In the genomic region with DNA sequence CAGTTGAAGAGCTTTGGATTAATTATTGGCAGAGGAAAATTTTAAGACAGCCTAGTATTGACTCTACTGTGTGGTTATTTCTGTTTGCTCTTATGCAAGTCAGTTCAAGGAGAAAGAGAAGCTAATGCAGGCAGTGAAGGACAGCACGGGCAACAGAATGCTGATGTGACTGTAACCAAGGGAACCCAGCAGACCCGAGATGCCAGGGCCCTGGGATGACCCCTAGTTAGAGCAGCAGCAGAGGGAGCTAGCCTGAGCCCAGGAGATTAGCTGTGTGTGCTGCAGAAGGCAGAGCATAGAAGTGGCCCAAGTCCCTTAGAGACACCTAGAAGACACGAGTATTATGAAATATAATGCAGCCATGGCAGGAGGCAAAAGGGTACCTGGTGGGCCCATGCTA, we compare ENCODE assay signal across 26 mouse cellular contexts.
DNase-seq lines count a peak whose midpoint lies in the region; ATAC-seq lines count a peak whose summit lies in the region.
"Had no signal": no experiment of that assay in that cellular context is flagged by ENCODE, and none has a peak within 500 bp of the region (broad histone marks: within the 10 kb centered on the region; RNA-seq: fewer than 3 reads in every experiment).

No protein-coding gene starts in this region.

- no peaks in the 10 kb centered on the region for H3K27me3 ChIP-seq in hindbrain, embryonic 11.5 days (ENCODE audit: control insufficient read depth, insufficient read depth, low read length)
- no peaks in the 10 kb centered on the region for H3K27me3 ChIP-seq in hindbrain, embryonic 13.5 days
- no peaks in the 10 kb centered on the region for H3K27me3 ChIP-seq in lung, embryonic 16.5 days (ENCODE audit: control insufficient read depth, insufficient read depth, low read depth, low read length)
- H3K27me3 ChIP-seq: CH12.LX; lung, embryonic 15.5 days; megakaryocyte, embryonic 14.5 days had no signal

- DNase-seq in embryo, embryonic 10 days (ENCODE audit: low spot score), result peak; percentile 32
- DNase-seq in embryo, embryonic 9.5 days (ENCODE audit: extremely low spot score), result no peak
- peak; percentile 17 for DNase-seq in hindbrain, embryonic 11.5 days (ENCODE audit: low spot score)
- DNase-seq in lung, postnatal 4 days, result no peak
- DNase-seq in retina, postnatal 1 day, result peak; percentile 30
- no peak for DNase-seq in retina, embryonic 14.5 days (ENCODE audit: low spot score)
- DNase-seq: adrenal gland, adult 8-10 months; cerebellum, adult 2 months; cerebellum, postnatal 14 days; gastrocnemius, postnatal 25 days; heart, adult 18-20 months; heart, postnatal 4 days; kidney, adult 18-20 months; kidney, postnatal 25 days; right cerebral cortex, adult 18-20 months; spleen, adult 18-20 months; thymus, postnatal 14 days had no signal

- H3K9me3 ChIP-seq in hindbrain, embryonic 11.5 days (ENCODE audit: control insufficient read depth, low read length), result no peaks in the 10 kb centered on the region
- no peaks in the 10 kb centered on the region for H3K9me3 ChIP-seq in hindbrain, embryonic 13.5 days
- no peaks in the 10 kb centered on the region for H3K9me3 ChIP-seq in lung, embryonic 16.5 days (ENCODE audit: control insufficient read depth, low read length)
- H3K9me3 ChIP-seq: lung, embryonic 15.5 days had no signal

- 32% methylated on average over 3 of the region's 3 CpGs for WGBS in hindbrain, embryonic 11.5 days
- 20% methylated on average over 3 of the region's 3 CpGs for WGBS in hindbrain, embryonic 13.5 days
- 26% methylated on average over 3 of the region's 3 CpGs for WGBS in lung, embryonic 16.5 days

- 0 out of 2 replicates have a peak overlapping the region, but pooled peaks have one; percentile 11 for H3K27ac ChIP-seq in hindbrain, embryonic 11.5 days (ENCODE audit: low read depth, low read length)
- no peak overlapping the region for H3K27ac ChIP-seq in hindbrain, embryonic 13.5 days
- no peak overlapping the region for H3K27ac ChIP-seq in lung, embryonic 16.5 days (ENCODE audit: low read length)
- H3K27ac ChIP-seq: lung, embryonic 15.5 days had no signal

- H3K9ac ChIP-seq in hindbrain, embryonic 11.5 days (ENCODE audit: low read depth, low read length), result no peak overlapping the region
- no peak overlapping the region for H3K9ac ChIP-seq in hindbrain, embryonic 13.5 days
- H3K9ac ChIP-seq in lung, embryonic 16.5 days (ENCODE audit: low read length), result no peak overlapping the region
- H3K9ac ChIP-seq: lung, embryonic 15.5 days had no signal

- no peaks in the 10 kb centered on the region for H3K4me1 ChIP-seq in hindbrain, embryonic 11.5 days (replicated peaks; ENCODE audit: control insufficient read depth, insufficient read depth, low read length)
- H3K4me1 ChIP-seq in hindbrain, embryonic 13.5 days (replicated peaks), result peaks cover 8% of the 10 kb centered on the region
- H3K4me1 ChIP-seq in lung, embryonic 16.5 days (replicated peaks; ENCODE audit: control insufficient read depth, insufficient read depth, low read length), result no peaks in the 10 kb centered on the region
- H3K4me1 ChIP-seq: lung, embryonic 15.5 days; megakaryocyte, embryonic 14.5 days had no signal

- H3K4me3 ChIP-seq in hindbrain, embryonic 11.5 days (ENCODE audit: low read depth, low read length), result no peak overlapping the region
- no peak overlapping the region for H3K4me3 ChIP-seq in hindbrain, embryonic 13.5 days
- no peak overlapping the region for H3K4me3 ChIP-seq in lung, embryonic 16.5 days (ENCODE audit: low read length)
- H3K4me3 ChIP-seq: lung, embryonic 15.5 days; megakaryocyte, embryonic 14.5 days had no signal

- no peaks in the 10 kb centered on the region for H3K36me3 ChIP-seq in hindbrain, embryonic 11.5 days (ENCODE audit: control insufficient read depth, insufficient read depth, low read length)
- H3K36me3 ChIP-seq in hindbrain, embryonic 13.5 days, result no peaks in the 10 kb centered on the region
- no peaks in the 10 kb centered on the region for H3K36me3 ChIP-seq in lung, embryonic 16.5 days (ENCODE audit: control insufficient read depth, insufficient read depth, low read length)
- H3K36me3 ChIP-seq: lung, embryonic 15.5 days had no signal

- ATAC-seq in hindbrain, embryonic 11.5 days (ENCODE audit: low FRiP score), result peak; percentile 60
- no peak for ATAC-seq in hindbrain, embryonic 13.5 days (ENCODE audit: low FRiP score)
- peak; percentile 23; the same call in 1 of the 2 replicates for ATAC-seq in lung, embryonic 16.5 days (ENCODE audit: low read depth)
- ATAC-seq: forebrain, embryonic 14.5 days; inflammation-experienced regulatory T-cells, adult 6 months had no signal

- no peak overlapping the region for H3K4me2 ChIP-seq in hindbrain, embryonic 11.5 days (replicated peaks; ENCODE audit: low read depth, low read length)
- no peak overlapping the region for H3K4me2 ChIP-seq in hindbrain, embryonic 13.5 days
- H3K4me2 ChIP-seq in lung, embryonic 16.5 days (ENCODE audit: low read depth, low read length), result no peak overlapping the region
- H3K4me2 ChIP-seq: heart, embryonic 11.5 days; liver, embryonic 11.5 days; lung, embryonic 15.5 days had no signal

Comparison
In these comparisons a context has a peak if more than half of its experiments do, and no peak if none do; other contexts are left out.
1. DNase-seq: peak in embryo, embryonic 10 days (single experiment), hindbrain, embryonic 11.5 days (single experiment) and retina, postnatal 1 day (single experiment); none in embryo, embryonic 9.5 days (single experiment), lung, postnatal 4 days (0 of 2) and retina, embryonic 14.5 days (single experiment).